Mouse (Mus musculus) heart, postnatal 0 days (tissue): Measurements from ENCODE around the gene Pex13.

Experiments used
- CTCF ChIP-seq: IDR thresholded peaks from 2 replicates; pipeline ENCODE4 v1.5.1; 2016; ENCODE audit warnings: antibody characterized with exemption, control low read depth, low read depth
- EP300 ChIP-seq: IDR thresholded peaks from 2 replicates; pipeline ENCODE4 v1.6.1; 2016; ENCODE audit warnings: antibody characterized with exemption, low read depth

GRCm38 (mm10) chr11:23693286-23693685 is 27.5 kb upstream of the Pex13 start:
- TF ChIP-seq CTCF (no peak), EP300 (no peak)
